Mouse (Mus musculus) embryonic facial prominence, embryonic 13.5 days (tissue): ENCODE data around the gene Gfral. TPM values are rescaled to one million over a fixed set of nuclear protein-coding genes. Genes with fewer than 3 reads are reported as not detected.
"Not testable (repeated sequence)": the region's sequence is repeated elsewhere in the genome, so short reads cannot be mapped to it uniquely, and the experiment has no call there.

Experiments used
- ATAC-seq: fragments of 200-750 bp; cut with Nextera tagmentation; 2 replicates; pipeline ENCODE4 v1.8.0; 2017; ENCODE audit warnings: low read depth; ENCODE audit not compliant: insufficient number of reproducible peaks, insufficient read depth, low FRiP score, low TSS enrichment
- H3K27ac ChIP-seq: fragments of 300-500 bp; sonication (generic); 2 replicates; pipeline ENCODE4 v1.5.1; 2015; ENCODE audit warnings: moderate library complexity, mild to moderate bottlenecking, inconsistent platforms
- H3K27me3 ChIP-seq: fragments of 300-500 bp; sonication (generic); 2 replicates; pipeline ENCODE4 v1.6.1; 2015; ENCODE audit warnings: mild to moderate bottlenecking, inconsistent platforms
- H3K36me3 ChIP-seq: fragments of 300-500 bp; sonication (generic); 2 replicates; pipeline ENCODE4 v1.6.1; 2015; ENCODE audit warnings: mild to moderate bottlenecking, inconsistent platforms
- H3K4me1 ChIP-seq: fragments of 300-500 bp; sonication (generic); 2 replicates; pipeline ENCODE4 v1.6.1; 2015; ENCODE audit warnings: inconsistent platforms
- H3K4me2 ChIP-seq: fragments of 300-500 bp; sonication (generic); 2 replicates; pipeline ENCODE4 v1.6.1; 2015; ENCODE audit warnings: moderate library complexity, mild to moderate bottlenecking, inconsistent platforms
- H3K4me3 ChIP-seq: fragments of 300-500 bp; sonication (generic); 2 replicates; pipeline ENCODE4 v1.5.1; 2015; ENCODE audit warnings: mild to moderate bottlenecking, inconsistent platforms
- H3K9ac ChIP-seq: fragments of 300-500 bp; sonication (generic); 2 replicates; pipeline ENCODE4 v1.6.1; 2015; ENCODE audit warnings: mild to moderate bottlenecking, inconsistent platforms
- H3K9me3 ChIP-seq: fragments of 300-500 bp; sonication (generic); 2 replicates; pipeline ENCODE4 v1.6.1; 2016; ENCODE audit warnings: inconsistent platforms
- WGBS: fragments of 180-500 bp; shearing (Covaris S2); methylation state at CpG from one replicate; pipeline ENCODE4 v1.1.7; 2015; ENCODE audit warnings: mixed read lengths; 5-methylcytosine and 5-hydroxymethylcytosine counted together
- polyA plus RNA-seq: library from polyadenylated mRNA; unstranded; fragments of >200 nt; fragmentation: Nextera tagmentation; extraction: Ambion mirVana; gene quantifications from 2 replicates; pipeline ENCODE4 v1.2.1, GENCODE M21; 2015

The Gfral gene
- polyA plus RNA-seq, 1 experiment from 2014 or later, result 0.14 TPM

DNA sequence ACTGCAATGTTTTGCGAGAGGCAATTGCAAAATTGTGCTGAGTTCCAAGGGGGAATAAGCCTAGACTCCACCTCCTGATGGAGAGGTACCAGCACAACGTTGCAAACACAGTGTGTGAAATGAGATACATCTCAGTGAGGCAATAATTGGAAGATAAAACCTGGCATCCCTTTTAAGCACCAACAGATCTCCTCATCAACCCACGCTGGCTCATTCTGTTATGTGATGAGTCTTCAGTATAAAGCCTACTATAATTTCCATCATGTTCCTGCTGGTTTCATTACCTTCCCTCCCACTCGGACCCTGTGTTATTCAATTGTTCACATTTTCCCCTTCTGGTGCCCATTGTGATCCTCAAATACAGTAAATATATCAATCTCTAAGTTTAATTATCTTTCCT, 1.2 kb upstream of the Gfral start:
- Histone ChIP-seq H3K36me3 (no peaks in the 10 kb centered on the region), H3K27ac (no peak overlapping the region), H3K4me3 (no peak overlapping the region), H3K9ac (no peak overlapping the region), H3K9me3 (no peaks in the 10 kb centered on the region), H3K4me1 (no peaks in the 10 kb centered on the region), H3K4me2 (no peak overlapping the region), H3K27me3 (no peaks in the 10 kb centered on the region)
- WGBS, result 67% methylated on average over 4 of the region's 4 CpGs
- no peak for ATAC-seq

- Histone ChIP-seq H3K9me3 (no peaks in the 10 kb centered on the region), H3K36me3 (no peaks in the 10 kb centered on the region), H3K9ac (no peak overlapping the region), H3K27me3 (no peaks in the 10 kb centered on the region), H3K4me1 (peaks cover 7% of the 10 kb centered on the region; the same call in 1 of the 2 replicates), H3K4me3 (no peak overlapping the region), H3K4me2 (no peak overlapping the region), H3K27ac (no peak overlapping the region)
- ATAC-seq, result no peak
- 57% methylated on average over 4 of the region's 4 CpGs for WGBS
Observed at GRCm38 (mm10) chr9:76196917-76197316, 16.5 kb downstream of the Gfral start.

GRCm38 (mm10) chr9:76179221-76179620, 34.2 kb downstream of the Gfral start:
- H3K4me2 ChIP-seq, result no peak overlapping the region
- H3K9me3 ChIP-seq, result no peaks in the 10 kb centered on the region
- H3K27ac ChIP-seq, result no peak overlapping the region
- H3K4me3 ChIP-seq, result no peak overlapping the region
- H3K4me1 ChIP-seq, result no peaks in the 10 kb centered on the region
- no peak for ATAC-seq
- no peaks in the 10 kb centered on the region for H3K36me3 ChIP-seq
- no peak overlapping the region for H3K9ac ChIP-seq
- H3K27me3 ChIP-seq, result no peaks in the 10 kb centered on the region

DNA sequence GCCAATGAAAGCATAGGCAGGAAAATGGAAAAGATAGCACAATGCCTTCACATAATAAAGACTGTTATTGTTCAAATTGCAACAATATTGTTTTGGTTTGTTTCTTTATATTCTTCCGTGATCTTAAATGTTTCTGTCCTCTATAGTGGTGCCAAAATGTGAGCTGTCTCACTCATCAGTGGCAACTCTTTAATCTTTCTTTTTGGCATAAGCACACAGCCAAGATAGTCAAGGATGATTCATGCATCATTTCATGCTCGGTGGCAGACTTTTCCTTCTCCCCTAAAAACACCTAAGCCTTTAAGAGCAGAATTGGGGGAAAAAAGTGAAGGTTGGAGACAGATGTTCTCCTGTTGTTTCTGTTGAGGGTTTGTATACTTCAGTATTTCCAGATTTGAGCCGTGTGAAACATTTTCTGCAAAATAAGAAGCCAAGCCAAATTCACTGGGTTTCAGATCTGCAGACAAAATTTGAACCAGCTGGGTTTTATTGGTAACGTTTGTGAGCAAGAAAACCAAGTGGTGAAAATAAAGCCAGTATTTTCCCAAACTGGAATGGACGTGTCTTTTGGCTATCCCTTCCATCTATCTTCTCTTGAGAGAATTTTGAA, 40.7 kb downstream of the Gfral start:
- ATAC-seq, result no peak
- H3K27ac ChIP-seq, result peak overlapping the region; percentile 29
- 32% methylated on average over 5 of the region's 5 CpGs for WGBS
- peaks cover 8% of the 10 kb centered on the region; the same call in 1 of the 2 replicates for H3K4me1 ChIP-seq
- no peak overlapping the region for H3K9ac ChIP-seq
- H3K9me3 ChIP-seq, result no peaks in the 10 kb centered on the region
- H3K27me3 ChIP-seq, result no peaks in the 10 kb centered on the region
- no peak overlapping the region for H3K4me2 ChIP-seq
- no peaks in the 10 kb centered on the region for H3K36me3 ChIP-seq
- H3K4me3 ChIP-seq, result no peak overlapping the region

- no peaks in the 10 kb centered on the region for H3K36me3 ChIP-seq
- H3K27ac ChIP-seq, result no peak overlapping the region
- no peak overlapping the region for H3K4me3 ChIP-seq
- peaks cover 8% of the 10 kb centered on the region; the same call in 1 of the 2 replicates for H3K4me1 ChIP-seq
- no peak overlapping the region for H3K9ac ChIP-seq
- no peak overlapping the region for H3K4me2 ChIP-seq
- ATAC-seq, result no peak
- no peaks in the 10 kb centered on the region for H3K27me3 ChIP-seq
- H3K9me3 ChIP-seq, result no peaks in the 10 kb centered on the region
- 51% methylated on average over 3 of the region's 3 CpGs for WGBS
Observed at GRCm38 (mm10) chr9:76168355-76168754, 45.1 kb downstream of the Gfral start.

GRCm38 (mm10) chr9:76162446-76162845, 51.0 kb downstream of the Gfral start:
- H3K27ac ChIP-seq, result no peak overlapping the region
- H3K4me1 ChIP-seq, result no peaks in the 10 kb centered on the region
- H3K4me3 ChIP-seq, result no peak overlapping the region
- H3K9me3 ChIP-seq, result no peaks in the 10 kb centered on the region
- no peak overlapping the region for H3K9ac ChIP-seq
- no peaks in the 10 kb centered on the region for H3K36me3 ChIP-seq
- no peak overlapping the region for H3K4me2 ChIP-seq
- no peaks in the 10 kb centered on the region for H3K27me3 ChIP-seq
- WGBS, result 59% methylated on average over 8 of the region's 8 CpGs
- no peak for ATAC-seq

- ATAC-seq, result no peak
- no peaks in the 10 kb centered on the region for H3K36me3 ChIP-seq
- H3K9ac ChIP-seq, result no peak overlapping the region
- no peak overlapping the region for H3K4me2 ChIP-seq
- no peaks in the 10 kb centered on the region for H3K27me3 ChIP-seq
- 0 out of 2 replicates have a peak, but pooled peaks cover 3% of the 10 kb centered on the region for H3K4me1 ChIP-seq
- no peak overlapping the region for H3K27ac ChIP-seq
- WGBS, result 59% methylated on average over 3 of the region's 3 CpGs
- H3K9me3 ChIP-seq, result no peaks in the 10 kb centered on the region
- no peak overlapping the region for H3K4me3 ChIP-seq
Observed at GRCm38 (mm10) chr9:76145593-76145992, 67.9 kb downstream of the Gfral start.

- Histone ChIP-seq H3K4me2 (no peak overlapping the region), H3K4me1 (peaks cover 12% of the 10 kb centered on the region), H3K4me3 (no peak overlapping the region), H3K27me3 (no peaks in the 10 kb centered on the region), H3K9me3 (no peaks in the 10 kb centered on the region), H3K36me3 (no peaks in the 10 kb centered on the region), H3K27ac (no peak overlapping the region), H3K9ac (no peak overlapping the region)
- ATAC-seq, result no peak
- 79% methylated on average over 3 of the region's 3 CpGs for WGBS
Observed at GRCm38 (mm10) chr9:76138378-76139109, 74.9 kb downstream of the Gfral start.

- Histone ChIP-seq H3K4me3 (no peak overlapping the region), H3K27me3 (no peaks in the 10 kb centered on the region), H3K27ac (no peak overlapping the region), H3K4me2 (no peak overlapping the region), H3K36me3 (no peaks in the 10 kb centered on the region), H3K9ac (no peak overlapping the region), H3K9me3 (no peaks in the 10 kb centered on the region), H3K4me1 (peaks cover 9% of the 10 kb centered on the region)
- 61% methylated on average over 6 of the region's 6 CpGs for WGBS
- no peak for ATAC-seq
Observed at GRCm38 (mm10) chr9:76134042-76134441, 79.4 kb downstream of the Gfral start.

DNA sequence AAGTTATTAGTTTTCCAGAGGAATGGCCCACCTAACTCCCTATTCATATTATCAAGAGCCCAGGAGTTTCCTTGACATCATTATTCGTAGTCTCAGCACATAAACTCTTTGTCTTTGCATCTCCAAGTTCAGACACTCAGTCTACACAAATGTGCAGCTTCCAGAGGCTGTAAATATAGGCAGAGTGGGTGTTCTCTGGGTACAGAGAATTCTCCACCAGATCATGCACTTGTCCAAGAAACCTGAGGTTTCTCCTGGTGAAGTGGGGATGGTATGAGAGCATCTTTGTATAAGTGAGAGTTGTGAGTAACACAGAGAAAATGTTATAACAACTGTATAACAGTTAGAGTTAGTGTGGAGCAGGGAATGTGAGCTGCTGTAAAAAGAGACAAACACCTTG, 84.1 kb downstream of the Gfral start:
- no peak for ATAC-seq
- Histone ChIP-seq H3K4me3 (no peak overlapping the region), H3K9me3 (no peaks in the 10 kb centered on the region), H3K27me3 (no peaks in the 10 kb centered on the region), H3K36me3 (no peaks in the 10 kb centered on the region), H3K9ac (no peak overlapping the region), H3K4me2 (no peak overlapping the region), H3K27ac (no peak overlapping the region), H3K4me1 (0 out of 2 replicates have a peak, but pooled peaks cover 2% of the 10 kb centered on the region)
- WGBS, result 71% methylated on average over 1 of the region's 1 CpGs

DNA sequence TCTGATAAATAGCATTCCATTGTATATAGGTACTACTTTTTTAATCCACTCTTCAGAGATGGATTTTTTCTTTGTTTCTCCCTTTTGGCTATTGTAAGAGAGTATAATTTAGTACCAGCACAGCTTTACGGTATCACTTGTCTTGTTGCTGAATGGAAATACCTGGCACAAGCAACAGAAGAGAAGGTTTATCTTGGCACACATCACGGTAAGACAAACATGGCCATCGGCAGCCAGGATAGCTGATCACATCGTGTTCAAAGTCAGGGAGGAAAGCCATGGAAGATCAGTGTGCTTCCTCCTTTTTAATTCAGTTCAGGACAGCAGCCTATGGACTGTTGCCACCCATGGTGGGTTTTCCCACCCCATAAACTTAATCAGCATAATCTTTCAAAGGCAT, 89.2 kb downstream of the Gfral start:
- Histone ChIP-seq H3K9me3 (no peaks in the 10 kb centered on the region), H3K4me1 (no peaks in the 10 kb centered on the region), H3K27ac (no peak overlapping the region), H3K36me3 (no peaks in the 10 kb centered on the region), H3K4me2 (no peak overlapping the region), H3K27me3 (no peaks in the 10 kb centered on the region), H3K9ac (no peak overlapping the region), H3K4me3 (no peak overlapping the region)
- no peak for ATAC-seq
- WGBS, result 79% methylated on average over 4 of the region's 4 CpGs

DNA sequence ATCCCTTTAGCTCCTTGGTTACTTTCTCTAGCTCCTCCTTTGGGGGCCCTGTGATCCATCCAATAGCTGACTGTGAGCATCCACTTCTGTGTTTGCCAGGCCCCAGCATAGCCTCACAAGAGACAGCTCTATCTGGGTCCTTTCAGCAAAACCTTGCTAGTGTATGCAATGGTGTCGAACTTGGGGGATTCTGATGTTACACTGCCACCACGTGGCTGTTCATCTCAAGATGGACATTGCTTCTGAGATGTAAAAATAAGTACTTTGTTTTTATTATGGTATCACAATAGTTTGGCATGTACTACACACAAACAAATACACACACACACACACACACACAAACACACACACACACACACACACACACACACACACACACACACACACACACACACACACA, 90.6 kb downstream of the Gfral start:
- H3K27ac ChIP-seq, H3K36me3 ChIP-seq, ATAC-seq, H3K9ac ChIP-seq, H3K4me3 ChIP-seq, H3K4me2 ChIP-seq, H3K27me3 ChIP-seq, H3K4me1 ChIP-seq, H3K9me3 ChIP-seq: not testable (repeated sequence)
- WGBS, result 0% methylated on average over 2 of the region's 2 CpGs
